18 mouse cellular contexts compared by ENCODE assay signal in the genomic region with DNA sequence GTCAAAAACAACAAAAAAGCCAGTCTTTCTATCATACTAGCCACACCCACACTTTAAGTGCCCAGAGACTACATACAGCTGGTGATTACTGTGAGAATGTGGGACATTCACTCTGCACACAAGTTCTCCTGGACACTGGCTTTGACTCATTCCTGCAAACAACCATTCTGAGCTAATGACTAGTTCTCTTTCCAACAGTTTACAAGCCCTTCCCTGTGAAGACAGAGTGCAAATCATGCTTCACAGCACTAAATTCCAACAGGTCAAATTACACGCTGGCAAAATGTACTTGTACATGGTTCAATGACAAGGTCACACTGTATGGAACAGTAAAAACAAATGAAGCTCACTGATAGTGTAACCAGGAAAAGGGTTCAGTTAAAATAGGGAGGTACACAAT. TPM values are rescaled to one million over a fixed set of nuclear protein-coding genes. Genes with fewer than 3 reads are reported as not detected.
DNase-seq lines count a peak whose midpoint lies in the region; ATAC-seq and TF ChIP-seq lines count a peak whose summit lies in the region.
"Had no signal": no experiment of that assay in that cellular context is flagged by ENCODE, and none has a peak within 500 bp of the region (broad histone marks: within the 10 kb centered on the region; RNA-seq: fewer than 3 reads in every experiment).

No protein-coding gene starts in this region.

- peaks cover 19% of the 10 kb centered on the region for H3K4me1 ChIP-seq in kidney, embryonic 16.5 days (ENCODE audit: insufficient read depth, low read length)

- H3K36me3 ChIP-seq in kidney, embryonic 16.5 days (ENCODE audit: insufficient read depth, low read length), result no peaks in the 10 kb centered on the region
- H3K36me3 ChIP-seq: embryonic facial prominence, embryonic 12.5 days; neural tube, embryonic 15.5 days had no signal

- H3K27me3 ChIP-seq in kidney, embryonic 16.5 days (ENCODE audit: insufficient read depth, low read length), result no peaks in the 10 kb centered on the region
- H3K27me3 ChIP-seq: embryonic facial prominence, embryonic 12.5 days; forebrain, embryonic 13.5 days; megakaryocyte, embryonic 14.5 days; neural tube, embryonic 15.5 days had no signal

- peak overlapping the region; percentile 44; the same call in 1 of the 2 replicates for H3K27ac ChIP-seq in gastrocnemius, adult 2 months
- peak overlapping the region; percentile 61 for H3K27ac ChIP-seq in kidney, embryonic 16.5 days (ENCODE audit: low read length)
- H3K27ac ChIP-seq: embryonic facial prominence, embryonic 12.5 days; forebrain, embryonic 13.5 days; hindbrain, postnatal 0 days; neural tube, embryonic 15.5 days had no signal

- peak; percentile 75 for ATAC-seq in kidney, embryonic 16.5 days (ENCODE audit: low FRiP score, low TSS enrichment)
- no peak for ATAC-seq in CD4-positive, CD25-positive, alpha-beta regulatory T cell, adult 4 months
- ATAC-seq: forebrain, embryonic 13.5 days; hindbrain, postnatal 0 days; lung, postnatal 0 days had no signal

- no peak for TF ChIP-seq CTCF in gastrocnemius, adult 2 months (IDR thresholded peaks at IDR 0.05)

- H3K4me3 ChIP-seq in gastrocnemius, adult 2 months, result no peak overlapping the region
- H3K4me3 ChIP-seq in kidney, embryonic 16.5 days (ENCODE audit: low read length), result no peak overlapping the region
- H3K4me3 ChIP-seq: embryonic facial prominence, embryonic 12.5 days; forebrain, embryonic 13.5 days; neural tube, embryonic 15.5 days had no signal

- H3K9me3 ChIP-seq in kidney, embryonic 16.5 days (ENCODE audit: low read length), result no peaks in the 10 kb centered on the region
- H3K9me3 ChIP-seq: embryonic facial prominence, embryonic 12.5 days; forebrain, embryonic 13.5 days; megakaryocyte, embryonic 14.5 days; neural tube, embryonic 15.5 days had no signal

- intact Hi-C loops in gastrocnemius, adult 2 months (cut with DNase I), result no loop called here

- no peak overlapping the region for H3K9ac ChIP-seq in kidney, embryonic 16.5 days (replicated peaks; ENCODE audit: low read length)
- H3K9ac ChIP-seq: embryonic facial prominence, embryonic 12.5 days; forebrain, embryonic 13.5 days; neural tube, embryonic 15.5 days had no signal

- WGBS in kidney, embryonic 16.5 days, result 21% methylated on average over 1 of the region's 1 CpGs

- DNase-seq in gastrocnemius, adult 2 months, result no peak
- DNase-seq in gastrocnemius, postnatal 4 days (ENCODE audit: low spot score in 2 of 2), result no peak
- no peak for DNase-seq in kidney, postnatal 10 days
- DNase-seq in embryo, embryonic 11.5 days (ENCODE audit: low read depth, low spot score), result peak; percentile 16
- peak; percentile 51 for DNase-seq in mesoderm, embryonic 11.5 days (ENCODE audit: low read depth, low spot score)
- no peak for DNase-seq in gastrocnemius, postnatal 10 days
- DNase-seq: adrenal gland, adult 8-10 months; cerebellum, adult 9-10 months; heart, postnatal 10 days; retina, postnatal 1 day had no signal

- H3K4me2 ChIP-seq in kidney, embryonic 16.5 days (replicated peaks; ENCODE audit: low read depth, low read length), result no peak overlapping the region
- H3K4me2 ChIP-seq: embryonic facial prominence, embryonic 12.5 days; forebrain, embryonic 13.5 days; neural tube, embryonic 15.5 days had no signal

RNA-seq across cellular contexts. Expression of a gene that starts 17.0 kb away (rescaled TPM):
- 10 to 100 TPM; 86.4 to 98.1 TPM for total RNA-seq in gastrocnemius, adult 2 months (2021)
- 10 to 100 TPM; 61.3 to 72.9 TPM for total RNA-seq in gastrocnemius, postnatal 4 days (2021)
- 18.4 and 20.7 TPM in 2 replicates for polyA plus RNA-seq in kidney, embryonic 16.5 days (2015; fragmentation: Nextera tagmentation; extraction: Ambion mirVana)
- 10 to 100 TPM; 32.6 to 34.7 TPM for polyA plus RNA-seq in CD4-positive, CD25-positive, alpha-beta regulatory T cell, adult 4 months (2017; shearing (Covaris generic))
- 10 to 100 TPM; 51.2 to 67.3 TPM for total RNA-seq in gastrocnemius, postnatal 10 days (2021)

Comparison
In these comparisons a context has a peak if more than half of its experiments do, and no peak if none do; other contexts are left out.
1. DNase-seq: peak in embryo, embryonic 11.5 days (single experiment) and mesoderm, embryonic 11.5 days (single experiment); none in gastrocnemius, adult 2 months (single experiment), gastrocnemius, postnatal 4 days (0 of 2), kidney, postnatal 10 days (single experiment) and gastrocnemius, postnatal 10 days (single experiment).